Mouse (Mus musculus) testis, adult 2 months (tissue): ENCODE measurements around the gene Rnf111. TPM values are rescaled to one million over a fixed set of nuclear protein-coding genes. Genes with fewer than 3 reads are reported as not detected.

Experiments
- H3K27ac ChIP-seq: fragments of 200-500 bp; 2 replicates; pipeline ENCODE4 v1.5.1; 2012; ENCODE audit warnings: low read depth, low read length; ENCODE audit not compliant: control insufficient read depth, insufficient read depth
- H3K27me3 ChIP-seq: fragments of 200-500 bp; 2 replicates; pipeline ENCODE4 v1.6.1; 2012; ENCODE audit warnings: mild to moderate bottlenecking, low read length, moderate library complexity; ENCODE audit not compliant: control insufficient read depth, insufficient read depth
- H3K36me3 ChIP-seq: fragments of 200-500 bp; 2 replicates; pipeline ENCODE4 v1.6.1; 2012; ENCODE audit warnings: mild to moderate bottlenecking, low read length; ENCODE audit not compliant: control insufficient read depth, insufficient read depth
- H3K4me1 ChIP-seq: fragments of 200-500 bp; 2 replicates; pipeline ENCODE4 v1.6.1; 2012; ENCODE audit warnings: low read length; ENCODE audit not compliant: control insufficient read depth, insufficient read depth
- H3K4me3 ChIP-seq: fragments of 200-500 bp; 2 replicates; pipeline ENCODE4 v1.5.1; 2012; ENCODE audit warnings: low read depth, mild to moderate bottlenecking, low read length, moderate library complexity, mixed read lengths; ENCODE audit not compliant: control insufficient read depth
- CTCF ChIP-seq: fragments of 200-500 bp; IDR thresholded peaks from 2 replicates; pipeline ENCODE4 v1.5.1; 2012; ENCODE audit warnings: low read depth, mild to moderate bottlenecking, inconsistent platforms, low read length, moderate library complexity; ENCODE audit not compliant: control insufficient read depth, insufficient read depth, insufficient replicate concordance
- POLR2A ChIP-seq: fragments of 200-500 bp; IDR thresholded peaks from 2 replicates; pipeline ENCODE4 v1.6.1; 2012; ENCODE audit warnings: low read depth, mild to moderate bottlenecking, inconsistent platforms, low read length, moderate library complexity; ENCODE audit not compliant: control insufficient read depth
- polyA plus RNA-seq: library from polyadenylated mRNA; depleted of rRNA; stranded (reverse); fragments of >200 nt; gene quantifications from 2 replicates; pipeline ENCODE4 v1.2.3, GENCODE M21; 2012; rRNA removed

The Rnf111 gene
- polyA plus RNA-seq, 1 experiment: 25.7 TPM

- Histone ChIP-seq H3K27ac (no peak overlapping the region), H3K4me3 (no peak overlapping the region), H3K4me1 (no peaks in the 10 kb centered on the region), H3K36me3 (no peaks in the 10 kb centered on the region), H3K27me3 (no peaks in the 10 kb centered on the region)
- TF ChIP-seq POLR2A: no peak
- no peak for TF ChIP-seq CTCF
Measured at GRCm38 (mm10) chr9:70384494-70384893, 119.0 kb downstream of the Rnf111 start.

GRCm38 (mm10) chr9:70383750-70384149 is 119.8 kb downstream of the Rnf111 start:
- no peak overlapping the region for H3K27ac ChIP-seq
- no peak for TF ChIP-seq CTCF
- TF ChIP-seq POLR2A: no peak
- H3K27me3 ChIP-seq: no peaks in the 10 kb centered on the region
- H3K4me3 ChIP-seq: no peak overlapping the region
- no peaks in the 10 kb centered on the region for H3K36me3 ChIP-seq
- no peaks in the 10 kb centered on the region for H3K4me1 ChIP-seq

DNA sequence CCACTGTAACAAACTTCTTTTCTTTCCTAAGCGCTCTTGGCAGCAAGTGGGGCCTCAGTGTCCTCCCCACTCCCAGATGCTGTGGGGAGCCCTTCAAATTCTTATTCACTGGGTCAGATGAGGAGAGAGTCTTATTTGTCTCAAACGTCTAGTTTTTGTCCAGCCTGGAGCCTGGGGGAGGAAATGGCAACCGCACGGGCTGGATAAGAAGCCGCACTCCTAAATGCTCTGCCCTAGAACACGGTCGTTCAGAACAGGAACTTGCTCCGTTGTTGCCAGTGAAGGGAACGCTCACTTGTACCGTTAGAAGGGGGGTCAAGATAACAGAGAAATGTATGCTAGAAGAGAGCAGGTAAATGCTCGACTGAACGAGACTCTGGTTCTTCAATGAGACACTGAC is 121.4 kb downstream of the Rnf111 start:
- TF ChIP-seq CTCF: no peak
- TF ChIP-seq POLR2A: no peak
- Histone ChIP-seq H3K4me3 (no peak overlapping the region), H3K4me1 (no peaks in the 10 kb centered on the region), H3K27me3 (no peaks in the 10 kb centered on the region), H3K36me3 (no peaks in the 10 kb centered on the region), H3K27ac (no peak overlapping the region)

DNA sequence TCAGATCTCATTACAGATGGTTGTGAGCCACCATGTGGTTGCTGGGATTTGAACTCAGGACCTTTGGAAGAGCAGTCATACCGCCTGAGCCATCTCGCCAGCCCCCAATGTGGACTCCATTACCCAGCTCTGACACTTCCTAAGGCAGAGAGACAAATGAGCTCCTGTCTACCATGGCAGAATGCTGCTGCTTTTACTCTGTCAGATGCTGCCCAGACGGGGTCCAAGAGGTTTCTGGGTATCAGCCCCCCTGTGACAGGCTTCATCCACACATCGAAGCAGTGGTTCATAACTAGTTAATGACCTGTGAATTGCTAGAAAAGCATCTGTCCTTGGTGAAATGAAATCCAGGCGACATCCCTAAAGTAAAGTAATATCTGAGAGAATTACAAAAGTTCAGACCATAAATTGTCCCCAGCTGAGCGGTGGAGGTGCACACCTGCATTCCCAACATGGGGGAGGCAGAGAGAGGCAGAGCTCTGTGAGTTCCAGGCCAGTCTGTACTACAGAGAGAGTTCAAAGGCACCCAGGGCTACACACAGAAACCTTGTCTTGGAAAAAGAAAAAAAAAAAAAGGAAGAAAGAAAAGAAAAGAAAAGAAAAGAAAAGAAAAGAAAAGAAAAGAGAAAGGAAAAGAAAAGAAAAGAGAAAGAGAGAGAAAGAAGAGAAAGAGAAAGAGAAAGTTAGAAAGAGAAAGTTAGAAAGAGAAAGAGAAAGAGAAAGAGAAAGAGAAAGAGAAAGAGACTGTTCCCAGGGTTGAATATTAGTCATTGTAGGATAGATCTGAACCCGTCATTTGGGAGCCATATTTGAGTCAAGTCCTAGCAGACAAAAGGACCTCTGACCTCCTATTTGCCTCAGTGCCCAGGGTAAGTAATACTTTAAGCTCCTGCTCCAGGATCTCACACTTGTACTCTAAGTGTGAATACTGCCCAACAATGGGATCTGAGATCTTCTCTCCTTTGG is 123.7 kb downstream of the Rnf111 start:
- Histone ChIP-seq H3K27me3 (no peaks in the 10 kb centered on the region), H3K36me3 (no peaks in the 10 kb centered on the region), H3K4me1 (no peaks in the 10 kb centered on the region), H3K4me3 (no peak overlapping the region), H3K27ac (no peak overlapping the region)
- TF ChIP-seq POLR2A: no peak
- no peak for TF ChIP-seq CTCF

Other genes starting within 250 kb of the Rnf111 start
- gene Ccnb2, start 82.2 kb downstream of the Rnf111 start, polyA plus RNA-seq: 118 and 122 TPM in 2 replicates
- 32.3 and 34.5 TPM in 2 replicates for gene Sltm, start 39.0 kb upstream of the Rnf111 start, polyA plus RNA-seq
- gene Gm10642, start 152.5 kb upstream of the Rnf111 start, polyA plus RNA-seq: 0.14 TPM in 1 of 2 replicates, not detected in the other
- 1.6 and 1.7 TPM in 2 replicates for gene Mindy2, start 153.4 kb upstream of the Rnf111 start, polyA plus RNA-seq
- gene Adam10, start 175.3 kb upstream of the Rnf111 start, polyA plus RNA-seq: 4.5 and 6.8 TPM in 2 replicates